Mouse (Mus musculus) small intestine, adult 2 months (tissue): ENCODE data around the gene Crlf2.

Source experiments
- CTCF ChIP-seq: fragments of 200-500 bp; IDR thresholded peaks from 2 replicates; pipeline ENCODE4 v1.5.1; 2012; ENCODE audit warnings: low read depth, mild to moderate bottlenecking, control low read depth, inconsistent platforms, low read length, moderate library complexity, mixed read lengths; ENCODE audit not compliant: insufficient replicate concordance, insufficient read length; ENCODE audit errors: extremely low read depth
- POLR2A ChIP-seq: fragments of 200-500 bp; IDR thresholded peaks from 2 replicates; pipeline ENCODE4 v1.6.1; 2012; ENCODE audit warnings: low read depth, mild to moderate bottlenecking, control low read depth, inconsistent platforms, low read length, moderate library complexity

GRCm38 (mm10) chr5:109554091-109555050, 4.4 kb downstream of the Crlf2 start:
- TF ChIP-seq CTCF: no peak
- TF ChIP-seq POLR2A: no peak
